Mouse (Mus musculus) heart, postnatal 14 days (tissue): ENCODE data around the gene Lsp1. TPM values are rescaled to one million over a fixed set of nuclear protein-coding genes. Genes with fewer than 3 reads are reported as not detected.

Experiments
- DNase-seq, 2 experiments: peaks; one replicate each; pipeline ENCODE4 v3.0.0; 2021 to 2022
- intact Hi-C: fragments of 180-260 bp; cut with DNase I; formaldehyde crosslinking; loops from one replicate; pipeline ENCODE4 v1.15.1; 2025
- total RNA-seq, 2 experiments: library from RNA; stranded (reverse); gene quantifications; 2 replicates each; pipeline ENCODE4 v1.2.3; 2021

The Lsp1 gene
- total RNA-seq, 2 experiments from 2014 or later = 63.5 to 77.2 TPM

- intact Hi-C loops = no loop called here
- DNase-seq = peak in 1 of 2 experiments; percentile 37
Measured at GRCm38 (mm10) chr7:142525342-142526178, 65.0 kb downstream of the Lsp1 start.

- intact Hi-C loops = no loop called here
- DNase-seq = no peak
Measured at GRCm38 (mm10) chr7:142529350-142529749, 68.7 kb downstream of the Lsp1 start.

GRCm38 (mm10) chr7:142531973-142532521 is 71.4 kb downstream of the Lsp1 start:
- intact Hi-C loops = no loop called here
- peak; percentile 38 to 49 for DNase-seq

GRCm38 (mm10) chr7:142532671-142533058 is 72.1 kb downstream of the Lsp1 start, which contains the start of gene Mrpl23:
Gene Mrpl23, plus strand, starts transcription at chr7:142532686.
- intact Hi-C loops = no loop called here
- no peak for DNase-seq

- DNase-seq = peak; percentile 87 to 92
- intact Hi-C loops = no loop called here
Measured at GRCm38 (mm10) chr7:142533059-142533855, 72.6 kb downstream of the Lsp1 start.

GRCm38 (mm10) chr7:142535116-142535515 is 74.5 kb downstream of the Lsp1 start:
- intact Hi-C loops = loop anchor here (5.0 kb wide), 2 partner anchors 93 to 137 kb away; partner anchors contain the start of gene Tnni2
- DNase-seq = no peak

- no peak for DNase-seq
- intact Hi-C loops = loop anchor here (5.0 kb wide), 2 partner anchors 94 to 136 kb away; partner anchors contain the start of gene Tnni2
Measured at GRCm38 (mm10) chr7:142535832-142536231, 75.2 kb downstream of the Lsp1 start.

- intact Hi-C loops = loop anchor here (5.0 kb wide), 2 partner anchors 95 to 135 kb away; partner anchors contain the start of gene Tnni2
- DNase-seq = no peak
Measured at GRCm38 (mm10) chr7:142537181-142537580, 76.6 kb downstream of the Lsp1 start.

- peak; percentile 77 to 86 for DNase-seq
- intact Hi-C loops = loop anchor here (1.0 to 5.0 kb wide), 3 partner anchors 42 to 134 kb away; partner anchors contain the start of gene Tnni2
Measured at GRCm38 (mm10) chr7:142537879-142538278, 77.3 kb downstream of the Lsp1 start.

GRCm38 (mm10) chr7:142538291-142538690 is 77.7 kb downstream of the Lsp1 start:
- intact Hi-C loops = loop anchor here (1.0 to 5.0 kb wide), 3 partner anchors 42 to 134 kb away; partner anchors contain the start of gene Tnni2
- DNase-seq = no peak

- no peak for DNase-seq
- intact Hi-C loops = loop anchor here (1.0 to 5.0 kb wide), 3 partner anchors 42 to 134 kb away; partner anchors contain the start of gene Tnni2
Measured at GRCm38 (mm10) chr7:142538766-142539165, 78.2 kb downstream of the Lsp1 start.

- intact Hi-C loops = loop anchor here (5.0 kb wide), 2 partner anchors 98 to 132 kb away; partner anchors contain the start of gene Tnni2
- no peak for DNase-seq
Measured at GRCm38 (mm10) chr7:142539828-142540227, 79.2 kb downstream of the Lsp1 start.

- DNase-seq = no peak
- intact Hi-C loops = no loop called here
Measured at GRCm38 (mm10) chr7:142542771-142543303, 82.2 kb downstream of the Lsp1 start.

Other genes with a start within 250 kb of the Lsp1 start
- gene Gm7579, start 248.9 kb upstream of the Lsp1 start, total RNA-seq = not detected
- not detected for gene Krtap5-5, start 230.8 kb upstream of the Lsp1 start, total RNA-seq
- gene Gm40460, start 219.7 kb upstream of the Lsp1 start, total RNA-seq = not detected
- not detected for gene Gm2431, start 202.5 kb upstream of the Lsp1 start, total RNA-seq
- gene Gm4559, start 186.4 kb upstream of the Lsp1 start, total RNA-seq = not detected
- gene Krtap5-1, start 163.7 kb upstream of the Lsp1 start, total RNA-seq = not detected
- not detected for gene Krtap5-4, start 157.3 kb upstream of the Lsp1 start, total RNA-seq
- 1 to 10 TPM; 1.7 to 2.1 TPM for gene Ifitm10, start 87.1 kb upstream of the Lsp1 start, total RNA-seq
- 1 to 10 TPM; 2.4 to 6.7 TPM for gene Gm49369, start 78.1 kb upstream of the Lsp1 start, total RNA-seq
- 100 to 1,000 TPM; 572 to 613 TPM for gene Ctsd, start 72.8 kb upstream of the Lsp1 start, total RNA-seq
- not detected for gene Syt8, start 26.0 kb upstream of the Lsp1 start, total RNA-seq
- gene Tnni2, start 19.0 kb upstream of the Lsp1 start, total RNA-seq = 1 to 10 TPM; 5.7 to 7.8 TPM
- 1 to 10 TPM; 1.2 to 1.4 TPM for gene Tnnt3, start 38.0 kb downstream of the Lsp1 start, total RNA-seq
- 1 to 10 TPM; 2.7 to 7.4 TPM for gene Mrpl23, start 71.9 kb downstream of the Lsp1 start, total RNA-seq
- gene Igf2, start 206.0 kb downstream of the Lsp1 start, total RNA-seq = 100 to 1,000 TPM; 349 to 384 TPM
- gene Gm49394, start 209.1 kb downstream of the Lsp1 start, total RNA-seq = not detected